Mouse (Mus musculus): ENCODE measurements at regions not wholly inside any gene's neighbourhood (a gene's known extent, or its start where the extent isn't known, plus 50 kb on each side); places are given as distances from the start of the nearest gene placed in this dataset.

DNA sequence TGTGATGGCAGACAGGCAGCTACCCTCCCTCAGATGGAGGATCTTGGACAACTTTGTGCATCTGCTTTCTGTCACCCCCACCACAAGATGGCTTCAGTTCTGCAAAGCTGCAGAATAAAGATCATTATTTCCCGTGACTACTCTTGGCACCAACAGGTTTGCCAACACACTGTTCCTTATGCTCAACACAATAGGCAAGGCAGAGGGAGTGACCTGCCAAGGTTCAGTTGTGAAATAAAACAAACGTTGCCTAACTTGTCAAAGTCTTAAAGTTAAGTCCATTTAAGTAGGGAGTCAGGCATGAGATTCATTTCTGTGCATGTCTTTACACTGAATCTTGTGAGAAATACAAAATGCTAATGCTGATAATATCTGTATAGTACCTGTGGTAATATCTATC lies 193.4 kb downstream of the Lyplal1 start:
- Histone ChIP-seq H3K36me3 (replicated peaks) (no peaks in the 10 kb centered on the region), H3K4me1 (ENCODE audit: insufficient read depth, low read depth, low read length) (no peaks in the 10 kb centered on the region), H3K4me3 (ENCODE audit: low read depth, low read length) (no peak overlapping the region), H3K9me3 (replicated peaks) (peaks cover 20% of the 10 kb centered on the region), H3K27me3 (ENCODE audit: insufficient read depth, low read length) (no peaks in the 10 kb centered on the region)
- ATAC-seq (ENCODE audit: extremely low read depth, insufficient number of reproducible peaks, low FRiP score, poor library complexity, severe bottlenecking) (no peak), DNase-seq (ENCODE audit: low spot score) (no peak)
- no peak for TF ChIP-seq POLR2AphosphoS5 (IDR thresholded peaks at IDR 0.05; ENCODE audit: insufficient replicate concordance, low read depth, low read length)
- TF ChIP-seq CTCF (IDR thresholded peaks at IDR 0.05; ENCODE audit: low read depth, low read length) = no peak
- no peak for TF ChIP-seq TAL1 (conservative IDR thresholded peaks at IDR 0.05; ENCODE audit: low read depth, low read length)

DNA sequence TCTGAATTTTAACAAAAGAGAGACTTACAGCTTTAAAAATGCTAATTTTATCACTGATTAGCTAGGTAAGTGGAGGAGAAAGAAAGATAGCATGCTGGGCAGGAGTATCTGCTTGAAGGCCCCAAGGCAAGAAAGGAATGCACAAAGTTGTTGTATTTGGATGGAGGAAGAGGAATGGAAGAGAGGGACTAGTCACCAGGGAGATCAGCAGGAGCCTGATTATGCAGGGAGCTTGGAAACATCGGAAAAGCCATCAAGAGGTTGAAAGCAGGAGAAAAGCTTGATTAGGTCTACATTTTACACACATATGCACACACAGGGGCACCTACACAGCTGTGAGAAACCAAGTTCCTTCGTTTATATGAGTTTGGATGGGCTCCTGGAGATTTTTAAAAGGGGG lies 188.1 kb downstream of the Lyplal1 start:
- Histone ChIP-seq H3K27me3 (ENCODE audit: insufficient read depth, low read length) (no peaks in the 10 kb centered on the region), H3K9me3 (replicated peaks) (peaks cover 24% of the 10 kb centered on the region), H3K36me3 (replicated peaks) (no peaks in the 10 kb centered on the region), H3K4me3 (ENCODE audit: low read depth, low read length) (no peak overlapping the region), H3K4me1 (ENCODE audit: insufficient read depth, low read depth, low read length) (no peaks in the 10 kb centered on the region)
- no peak for ATAC-seq (ENCODE audit: extremely low read depth, insufficient number of reproducible peaks, low FRiP score, poor library complexity, severe bottlenecking)
- DNase-seq (ENCODE audit: low spot score) = no peak
- TF ChIP-seq POLR2AphosphoS5 (IDR thresholded peaks at IDR 0.05; ENCODE audit: insufficient replicate concordance, low read depth, low read length) (no peak), GATA1 (IDR thresholded peaks at IDR 0.05; ENCODE audit: borderline replicate concordance, low read length) (no peak), CTCF (IDR thresholded peaks at IDR 0.05; ENCODE audit: low read depth, low read length) (no peak), TAL1 (conservative IDR thresholded peaks at IDR 0.05; ENCODE audit: low read depth, low read length) (no peak), GATA2 (IDR thresholded peaks at IDR 0.05; ENCODE audit: borderline replicate concordance, low read depth, low read length) (no peak)

DNA sequence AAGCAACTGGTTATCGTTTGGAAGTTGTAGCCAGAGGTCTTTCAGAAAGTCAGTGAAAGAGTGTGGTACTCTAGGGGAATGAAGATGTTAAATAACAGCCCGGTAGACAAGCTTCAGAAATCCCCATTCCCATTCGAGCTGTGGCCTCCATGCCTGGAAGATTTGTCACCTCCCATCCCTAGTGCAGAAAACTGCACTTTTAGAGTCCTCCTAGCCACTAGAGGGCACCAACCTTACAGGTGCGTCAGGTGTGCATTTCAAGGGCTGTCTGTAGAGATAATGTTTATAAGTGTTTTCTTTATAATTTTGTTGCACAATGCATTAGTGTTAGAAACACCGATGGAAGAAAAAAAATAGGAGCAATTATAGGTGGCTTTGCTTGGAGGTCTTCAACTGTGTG lies 187.3 kb downstream of the Lyplal1 start:
- H3K9me3 ChIP-seq (replicated peaks) = peaks cover 24% of the 10 kb centered on the region
- H3K4me3 ChIP-seq (ENCODE audit: low read depth, low read length) = no peak overlapping the region
- no peaks in the 10 kb centered on the region for H3K36me3 ChIP-seq (replicated peaks)
- ATAC-seq (ENCODE audit: extremely low read depth, insufficient number of reproducible peaks, low FRiP score, poor library complexity, severe bottlenecking) = no peak
- DNase-seq (ENCODE audit: low spot score) = no peak
- TF ChIP-seq GATA2 (IDR thresholded peaks at IDR 0.05; ENCODE audit: borderline replicate concordance, low read depth, low read length) = no peak
- no peak for TF ChIP-seq GATA1 (IDR thresholded peaks at IDR 0.05; ENCODE audit: borderline replicate concordance, low read length)
- TF ChIP-seq TAL1 (conservative IDR thresholded peaks at IDR 0.05; ENCODE audit: low read depth, low read length) = no peak
- TF ChIP-seq POLR2AphosphoS5 (IDR thresholded peaks at IDR 0.05; ENCODE audit: insufficient replicate concordance, low read depth, low read length) = no peak
- no peak for TF ChIP-seq CTCF (IDR thresholded peaks at IDR 0.05; ENCODE audit: low read depth, low read length)
- H3K4me1 ChIP-seq (ENCODE audit: insufficient read depth, low read depth, low read length) = no peaks in the 10 kb centered on the region
- no peaks in the 10 kb centered on the region for H3K27me3 ChIP-seq (ENCODE audit: insufficient read depth, low read length)

DNA sequence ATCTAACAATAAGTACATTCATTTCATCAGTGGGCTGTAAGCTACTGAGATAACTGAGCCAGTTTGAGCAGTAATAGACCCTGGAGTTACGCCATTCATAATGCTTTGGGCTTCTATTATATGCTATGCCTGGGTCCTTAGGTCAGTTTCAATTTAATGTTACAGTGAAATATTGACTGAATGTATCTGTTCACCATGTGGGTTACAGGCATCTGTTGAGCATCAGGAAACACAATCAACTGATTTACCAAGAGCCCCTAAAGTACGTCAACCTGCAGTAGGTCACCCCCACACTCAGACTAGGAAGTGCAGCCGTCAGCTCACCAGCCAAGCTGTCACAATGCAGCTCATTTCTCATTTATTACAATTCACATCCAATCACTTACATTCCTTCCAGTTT lies 183.5 kb downstream of the Lyplal1 start:
- DNase-seq (ENCODE audit: low spot score) = no peak
- Histone ChIP-seq H3K9me3 (replicated peaks) (peaks cover 25% of the 10 kb centered on the region), H3K36me3 (replicated peaks) (no peaks in the 10 kb centered on the region), H3K4me1 (ENCODE audit: insufficient read depth, low read depth, low read length) (no peaks in the 10 kb centered on the region), H3K27me3 (ENCODE audit: insufficient read depth, low read length) (no peaks in the 10 kb centered on the region), H3K4me3 (ENCODE audit: low read depth, low read length) (no peak overlapping the region)
- ATAC-seq (ENCODE audit: extremely low read depth, insufficient number of reproducible peaks, low FRiP score, poor library complexity, severe bottlenecking) = no peak
- TF ChIP-seq CTCF (IDR thresholded peaks at IDR 0.05; ENCODE audit: low read depth, low read length) (no peak), POLR2AphosphoS5 (IDR thresholded peaks at IDR 0.05; ENCODE audit: insufficient replicate concordance, low read depth, low read length) (no peak), TAL1 (conservative IDR thresholded peaks at IDR 0.05; ENCODE audit: low read depth, low read length) (no peak), GATA2 (IDR thresholded peaks at IDR 0.05; ENCODE audit: borderline replicate concordance, low read depth, low read length) (no peak), GATA1 (IDR thresholded peaks at IDR 0.05; ENCODE audit: borderline replicate concordance, low read length) (no peak)

DNA sequence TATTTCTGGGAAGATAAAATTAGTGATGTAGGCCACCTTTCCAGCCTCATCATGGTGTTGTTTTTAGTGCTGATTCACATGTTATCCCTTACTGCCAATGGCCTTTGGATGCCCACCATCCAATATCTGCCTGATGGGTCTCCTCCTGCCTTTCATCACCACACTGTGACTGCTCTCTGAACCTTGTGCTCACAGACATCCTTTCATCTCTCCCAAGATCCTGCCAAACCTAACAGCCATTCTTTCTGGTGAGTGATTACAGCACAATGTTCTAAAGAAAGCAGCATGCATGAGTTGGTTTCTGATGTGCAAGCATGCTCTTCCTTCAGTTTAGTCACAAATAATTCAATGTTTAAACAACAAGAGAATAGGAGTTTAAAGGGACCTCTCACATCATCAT lies 180.1 kb downstream of the Lyplal1 start:
- Histone ChIP-seq H3K36me3 (replicated peaks) (no peaks in the 10 kb centered on the region), H3K4me3 (ENCODE audit: low read depth, low read length) (no peak overlapping the region), H3K27me3 (ENCODE audit: insufficient read depth, low read length) (no peaks in the 10 kb centered on the region), H3K4me1 (ENCODE audit: insufficient read depth, low read depth, low read length) (no peaks in the 10 kb centered on the region), H3K9me3 (replicated peaks) (peaks cover 20% of the 10 kb centered on the region)
- ATAC-seq (ENCODE audit: extremely low read depth, insufficient number of reproducible peaks, low FRiP score, poor library complexity, severe bottlenecking) (no peak), DNase-seq (ENCODE audit: low spot score) (no peak)
- TF ChIP-seq CTCF (IDR thresholded peaks at IDR 0.05; ENCODE audit: low read depth, low read length) (no peak), POLR2AphosphoS5 (IDR thresholded peaks at IDR 0.05; ENCODE audit: insufficient replicate concordance, low read depth, low read length) (no peak)

DNA sequence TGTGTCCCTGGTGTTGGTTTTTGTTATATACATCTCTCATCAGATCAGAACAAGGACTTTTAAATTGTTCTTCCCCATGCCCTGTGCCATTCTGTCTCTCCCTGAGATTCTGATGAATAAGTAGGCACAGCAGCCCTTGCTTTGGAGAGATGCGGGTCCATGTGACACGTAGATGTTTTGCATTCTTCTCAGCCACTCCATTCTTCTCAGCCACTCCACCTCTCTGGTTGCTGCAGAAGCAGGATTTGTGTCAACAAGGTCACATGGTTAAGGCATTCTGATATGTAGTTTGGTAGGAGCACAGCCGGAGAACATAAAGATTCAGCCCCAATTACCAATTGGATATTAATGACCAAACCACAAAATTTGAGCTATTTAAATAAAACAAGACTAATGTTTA lies 177.2 kb downstream of the Lyplal1 start:
- Histone ChIP-seq H3K36me3 (replicated peaks) (no peaks in the 10 kb centered on the region), H3K9me3 (replicated peaks) (peaks cover 13% of the 10 kb centered on the region), H3K4me1 (ENCODE audit: insufficient read depth, low read depth, low read length) (no peaks in the 10 kb centered on the region), H3K4me3 (ENCODE audit: low read depth, low read length) (no peak overlapping the region), H3K27me3 (ENCODE audit: insufficient read depth, low read length) (no peaks in the 10 kb centered on the region)
- DNase-seq (ENCODE audit: low spot score) (no peak), ATAC-seq (ENCODE audit: extremely low read depth, insufficient number of reproducible peaks, low FRiP score, poor library complexity, severe bottlenecking) (no peak)
- TF ChIP-seq TAL1 (conservative IDR thresholded peaks at IDR 0.05; ENCODE audit: low read depth, low read length) (no peak), GATA2 (IDR thresholded peaks at IDR 0.05; ENCODE audit: borderline replicate concordance, low read depth, low read length) (no peak), CTCF (IDR thresholded peaks at IDR 0.05; ENCODE audit: low read depth, low read length) (no peak), POLR2AphosphoS5 (IDR thresholded peaks at IDR 0.05; ENCODE audit: insufficient replicate concordance, low read depth, low read length) (no peak), GATA1 (IDR thresholded peaks at IDR 0.05; ENCODE audit: borderline replicate concordance, low read length) (no peak)

DNA sequence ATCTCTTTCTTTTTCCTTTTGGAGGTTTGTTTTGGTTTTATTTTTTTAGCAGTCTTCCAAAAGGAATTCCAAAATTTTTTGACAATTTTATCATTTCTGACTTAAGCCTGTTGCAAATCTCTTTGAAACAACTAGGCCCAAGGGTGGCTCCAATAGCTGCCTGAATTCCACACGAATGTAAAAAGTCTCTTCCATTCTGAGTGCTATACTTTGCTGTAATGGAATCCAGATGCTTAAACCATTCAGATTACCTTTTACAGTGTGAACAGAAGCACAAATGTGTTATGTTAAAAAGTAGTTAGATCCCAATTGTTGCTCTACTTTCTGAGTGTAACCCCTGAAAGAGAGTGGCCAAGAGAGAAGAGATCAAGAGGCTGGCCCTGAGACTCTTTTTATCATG lies 176.6 kb downstream of the Lyplal1 start:
- H3K9me3 ChIP-seq (replicated peaks) = peaks cover 10% of the 10 kb centered on the region
- H3K36me3 ChIP-seq (replicated peaks) = no peaks in the 10 kb centered on the region
- no peak for ATAC-seq (ENCODE audit: extremely low read depth, insufficient number of reproducible peaks, low FRiP score, poor library complexity, severe bottlenecking)
- no peak overlapping the region for H3K4me3 ChIP-seq (ENCODE audit: low read depth, low read length)
- no peak for DNase-seq (ENCODE audit: low spot score)
- TF ChIP-seq CTCF (IDR thresholded peaks at IDR 0.05; ENCODE audit: low read depth, low read length) (no peak), GATA2 (IDR thresholded peaks at IDR 0.05; ENCODE audit: borderline replicate concordance, low read depth, low read length) (no peak), TAL1 (conservative IDR thresholded peaks at IDR 0.05; ENCODE audit: low read depth, low read length) (no peak), POLR2AphosphoS5 (IDR thresholded peaks at IDR 0.05; ENCODE audit: insufficient replicate concordance, low read depth, low read length) (no peak), GATA1 (IDR thresholded peaks at IDR 0.05; ENCODE audit: borderline replicate concordance, low read length) (no peak)
- no peaks in the 10 kb centered on the region for H3K4me1 ChIP-seq (ENCODE audit: insufficient read depth, low read depth, low read length)
- H3K27me3 ChIP-seq (ENCODE audit: insufficient read depth, low read length) = no peaks in the 10 kb centered on the region

All from G1E (cell line).